Mouse (Mus musculus) neutrophil, adult 59 days (primary cell): ENCODE measurements around the gene Zfp110. TPM values are rescaled to one million over a fixed set of nuclear protein-coding genes. Genes with fewer than 3 reads are reported as not detected.

Experiments
- total RNA-seq, 2 experiments: library from RNA; stranded (reverse); gene quantifications; 1 replicate in 1 of 2; 2 replicates in 1 of 2; pipeline ENCODE4 v1.2.4; 2023

Gene Zfp110
- total RNA-seq = 10 to 100 TPM; 29.5 to 30.2 TPM

DNA sequence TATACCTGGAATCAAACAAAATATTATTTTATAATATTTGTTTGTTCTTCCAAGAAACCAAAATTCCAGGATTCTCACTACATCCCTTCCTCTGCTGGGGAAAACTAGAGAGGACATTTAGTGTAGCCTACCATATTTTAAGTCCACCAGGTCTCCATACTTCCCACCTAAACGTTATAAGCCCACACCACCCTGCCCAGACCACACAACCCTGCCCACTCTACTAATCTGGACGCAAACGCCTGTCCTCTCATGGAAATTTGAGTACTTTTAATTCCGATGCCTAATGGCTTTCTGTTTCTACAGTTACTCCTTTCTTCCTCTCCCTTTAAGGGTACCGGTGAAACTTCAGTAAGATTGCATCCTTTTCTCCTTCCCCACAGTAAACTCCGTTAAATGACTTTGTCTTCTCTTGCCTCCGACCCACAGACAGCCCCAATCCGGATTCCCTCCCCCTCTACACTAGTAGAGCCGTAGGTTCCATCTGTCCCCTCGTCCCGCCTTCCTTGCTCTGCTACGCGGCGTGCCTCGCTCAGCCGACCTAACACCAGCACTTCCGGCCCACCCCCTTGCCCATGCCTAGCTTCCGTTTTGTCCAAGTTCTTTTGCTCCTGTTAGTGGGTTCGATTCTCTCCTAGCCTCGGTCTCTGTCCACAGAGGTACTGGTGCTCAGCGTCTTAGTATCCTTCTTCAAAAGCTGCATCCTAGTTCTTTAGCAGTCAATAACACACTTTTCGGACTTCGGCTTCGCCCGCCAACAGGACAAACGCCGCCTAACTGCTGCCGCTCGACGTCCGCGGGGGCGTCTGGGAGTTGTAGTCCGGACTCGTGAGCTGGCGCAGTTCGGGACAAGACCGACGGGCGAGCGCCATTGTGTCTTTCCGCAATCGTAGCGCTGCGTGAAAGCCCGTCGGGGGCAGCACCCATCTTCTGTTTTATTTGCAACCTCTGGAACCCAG is at the start of gene Zfp110:
Gene Zfp110, plus strand, starts transcription at position 600 of the 959 bp plus-strand sequence.

GRCm38 (mm10) chr7:12802866-12803726 is 31.5 kb upstream of the Zfp110 start, which contains the start of gene Zscan18:
Zscan18 (minus strand) TSS chr7:12803635.

GRCm38 (mm10) chr7:12818521-12819295 is 15.9 kb upstream of the Zfp110 start, which contains the start of gene Zfp329:
Zfp329 (minus strand) TSS chr7:12818858.

GRCm38 (mm10) chr7:12880911-12881660 is 46.5 kb downstream of the Zfp110 start, which contains the start of gene Zfp128:
Zfp128 (plus strand) TSS chr7:12881177.

GRCm38 (mm10) chr7:12897655-12898410 is 63.3 kb downstream of the Zfp110 start, which contains the start of gene Zscan22:
Zscan22 (plus strand) TSS chr7:12897815.

Other genes with a start within 250 kb of the Zfp110 start
- gene Vmn2r53, start 226.0 kb upstream of the Zfp110 start, total RNA-seq = under 1 TPM; 0.02 to 0.04 TPM
- not detected for gene Vmn2r54, start 194.4 kb upstream of the Zfp110 start, total RNA-seq
- not detected for gene Vmn2r55, start 149.8 kb upstream of the Zfp110 start, total RNA-seq
- gene Vmn2r56, start 99.8 kb upstream of the Zfp110 start, total RNA-seq = not detected
- gene Zscan18, start 31.1 kb upstream of the Zfp110 start, total RNA-seq = 1 to 10 TPM; 2.6 to 3.1 TPM
- gene Zfp329, start 15.9 kb upstream of the Zfp110 start, total RNA-seq = 1 to 10 TPM; 2.5 to 2.7 TPM
- gene Zfp128, start 46.4 kb downstream of the Zfp110 start, total RNA-seq = 1 to 10 TPM; 1.5 to 1.8 TPM
- gene Zscan22, start 63.1 kb downstream of the Zfp110 start, total RNA-seq = 1 to 10 TPM; 5.1 to 6.0 TPM
- 100 to 1,000 TPM; 728 to 811 TPM for gene Rps5, start 87.5 kb downstream of the Zfp110 start, total RNA-seq
- gene Rnf225, start 92.7 kb downstream of the Zfp110 start, total RNA-seq = under 1 TPM; 0.18 to 0.38 TPM
- gene Zfp324, start 131.1 kb downstream of the Zfp110 start, total RNA-seq = 1 to 10 TPM; 2.2 to 3.3 TPM
- 1 to 10 TPM; 1.7 to 1.9 TPM for gene Zfp446, start 143.1 kb downstream of the Zfp110 start, total RNA-seq
- not detected for gene Slc27a5, start 163.4 kb downstream of the Zfp110 start, total RNA-seq
- 100 to 1,000 TPM; 149 to 185 TPM for gene Trim28, start 164.4 kb downstream of the Zfp110 start, total RNA-seq
- 10 to 100 TPM; 11.2 to 12.6 TPM for gene Zbtb45, start 175.3 kb downstream of the Zfp110 start, total RNA-seq
- gene Chmp2a, start 200.0 kb downstream of the Zfp110 start, total RNA-seq = 100 to 1,000 TPM; 160 to 170 TPM
- 10 to 100 TPM; 90.7 to 95.5 TPM for gene Ube2m, start 203.5 kb downstream of the Zfp110 start, total RNA-seq
- gene Mzf1, start 220.0 kb downstream of the Zfp110 start, total RNA-seq = 1 to 10 TPM in 1 of 2 experiments, under 1 TPM in 1; 0.64 to 1.4 TPM